Mouse (Mus musculus): ENCODE measurements at regions not wholly inside any gene's neighbourhood (a gene's known extent, or its start where the extent isn't known, plus 50 kb on each side); places are given as distances from the start of the nearest gene placed in this dataset.

DNA sequence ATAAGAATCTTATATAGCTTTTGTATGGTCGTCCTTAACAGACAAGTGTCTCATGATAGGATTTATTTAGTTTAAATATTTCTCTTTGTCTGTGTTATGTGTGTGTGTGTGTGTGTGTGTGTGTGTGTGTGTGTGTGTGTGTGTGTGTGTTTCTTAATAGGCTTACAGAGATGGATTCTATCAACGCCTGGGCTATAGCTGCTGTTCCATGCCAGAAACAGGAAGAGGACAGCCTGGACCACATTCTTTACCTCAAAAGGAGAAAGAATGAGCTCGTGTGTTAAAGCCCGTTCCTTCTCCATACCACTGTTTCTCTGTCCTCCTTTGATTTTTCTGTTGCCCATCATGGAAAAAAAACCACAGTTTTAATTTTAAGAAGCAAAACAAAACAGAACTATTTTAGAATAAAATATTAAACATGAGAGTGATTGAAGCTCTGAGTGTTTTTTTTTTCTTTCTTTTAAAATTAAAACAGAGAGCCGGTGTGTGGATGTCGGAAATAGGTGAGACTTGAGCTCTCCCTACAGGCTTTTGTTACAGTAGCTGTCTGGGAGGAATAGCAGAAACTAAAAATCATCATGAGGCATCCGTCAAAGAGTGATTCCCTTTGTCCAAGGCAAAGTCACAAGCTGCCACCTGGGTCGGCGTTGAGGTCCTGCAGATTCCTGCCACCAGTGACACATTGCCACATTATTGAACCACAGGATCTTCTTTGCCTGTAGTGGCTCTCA is 212.2 kb upstream of the Ptbp2 start:
- Histone ChIP-seq H3K9me3 (ENCODE audit: control insufficient read depth, low read depth, low read length) (no peaks in the 10 kb centered on the region), H3K4me3 (ENCODE audit: low read depth, low read length) (no peak overlapping the region), H3K36me3 (ENCODE audit: control insufficient read depth, insufficient read depth, low read length) (no peaks in the 10 kb centered on the region), H3K4me2 (replicated peaks; ENCODE audit: low read depth, low read length) (no peak overlapping the region), H3K9ac (replicated peaks; ENCODE audit: low read depth, low read length) (no peak overlapping the region), H3K4me1 (ENCODE audit: control insufficient read depth, insufficient read depth, low read length) (0 out of 2 replicates have a peak, but pooled peaks cover 6% of the 10 kb centered on the region), H3K27me3 (ENCODE audit: control insufficient read depth, insufficient read depth, low read length) (no peaks in the 10 kb centered on the region), H3K27ac (ENCODE audit: low read length) (peak overlapping the region; percentile 64)
- WGBS, result 44% methylated on average over 9 of the region's 9 CpGs
- no peak for ATAC-seq (ENCODE audit: insufficient number of reproducible peaks, insufficient read depth, low FRiP score, low read depth)

DNA sequence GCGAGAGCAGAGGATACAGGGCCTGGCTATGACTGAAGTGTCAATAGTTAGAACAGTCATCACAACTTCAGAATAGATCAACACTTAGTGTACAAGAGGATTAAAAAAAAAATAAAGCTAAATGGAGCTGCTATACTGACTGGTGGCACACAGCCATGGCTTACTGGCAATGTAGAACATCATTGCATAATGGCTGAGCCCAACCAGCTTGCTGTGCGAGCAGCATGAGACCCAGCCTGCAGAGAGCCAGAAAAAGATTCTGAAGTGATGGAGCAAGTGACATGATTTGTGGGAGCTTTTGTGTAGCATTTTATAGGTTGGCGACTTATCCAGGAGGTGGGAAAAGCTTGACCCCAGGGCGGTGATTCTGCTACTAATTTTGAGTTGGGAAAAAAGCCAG is 211.5 kb upstream of the Ptbp2 start:
- Histone ChIP-seq H3K27ac (ENCODE audit: low read length) (peak overlapping the region; percentile 66; the same call in 1 of the 2 replicates), H3K9me3 (ENCODE audit: control insufficient read depth, low read depth, low read length) (no peaks in the 10 kb centered on the region), H3K36me3 (ENCODE audit: control insufficient read depth, insufficient read depth, low read length) (no peaks in the 10 kb centered on the region), H3K4me1 (ENCODE audit: control insufficient read depth, insufficient read depth, low read length) (0 out of 2 replicates have a peak, but pooled peaks cover 6% of the 10 kb centered on the region), H3K27me3 (ENCODE audit: control insufficient read depth, insufficient read depth, low read length) (no peaks in the 10 kb centered on the region), H3K9ac (replicated peaks; ENCODE audit: low read depth, low read length) (no peak overlapping the region), H3K4me3 (ENCODE audit: low read depth, low read length) (no peak overlapping the region), H3K4me2 (replicated peaks; ENCODE audit: low read depth, low read length) (no peak overlapping the region)
- ATAC-seq (ENCODE audit: insufficient number of reproducible peaks, insufficient read depth, low FRiP score, low read depth), result no peak
- WGBS, result 51% methylated on average over 4 of the region's 4 CpGs

DNA sequence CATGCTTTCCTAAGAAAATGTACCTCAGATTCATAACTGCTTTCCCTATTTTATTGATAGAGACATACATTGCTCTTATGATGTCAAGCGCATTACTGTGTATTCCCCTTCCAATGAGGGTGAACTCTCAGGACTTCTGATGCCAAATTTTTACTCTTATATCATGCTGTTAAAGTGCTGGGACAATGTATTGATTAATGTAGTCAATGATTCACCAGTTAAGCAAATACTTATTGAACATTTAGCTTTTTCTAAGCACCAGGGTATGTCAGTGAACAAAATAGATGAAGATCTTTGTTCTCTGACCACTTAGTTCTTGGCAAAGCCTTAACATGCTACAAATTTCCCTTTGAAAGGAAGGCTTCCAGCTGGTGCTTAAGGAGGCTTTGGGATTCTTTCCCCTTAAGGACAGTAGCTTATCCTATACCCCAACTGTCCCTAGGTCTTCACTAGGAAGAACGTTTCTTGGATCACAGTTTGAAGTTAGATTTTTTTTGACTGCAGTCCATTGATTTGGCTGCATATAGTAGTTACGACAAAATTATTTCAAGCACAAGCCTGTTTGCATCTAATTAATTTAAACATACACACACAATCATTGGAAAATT is 203.1 kb upstream of the Ptbp2 start:
- no peak for ATAC-seq (ENCODE audit: insufficient number of reproducible peaks, insufficient read depth, low FRiP score, low read depth)
- no peaks in the 10 kb centered on the region for H3K9me3 ChIP-seq (ENCODE audit: control insufficient read depth, low read depth, low read length)
- no peak overlapping the region for H3K9ac ChIP-seq (replicated peaks; ENCODE audit: low read depth, low read length)
- no peaks in the 10 kb centered on the region for H3K36me3 ChIP-seq (ENCODE audit: control insufficient read depth, insufficient read depth, low read length)
- no peak overlapping the region for H3K27ac ChIP-seq (ENCODE audit: low read length)
- no peak overlapping the region for H3K4me2 ChIP-seq (replicated peaks; ENCODE audit: low read depth, low read length)
- WGBS, result 53% methylated on average over 3 of the region's 3 CpGs
- no peaks in the 10 kb centered on the region for H3K27me3 ChIP-seq (ENCODE audit: control insufficient read depth, insufficient read depth, low read length)
- no peak overlapping the region for H3K4me3 ChIP-seq (ENCODE audit: low read depth, low read length)
- H3K4me1 ChIP-seq (ENCODE audit: control insufficient read depth, insufficient read depth, low read length), result no peaks in the 10 kb centered on the region

DNA sequence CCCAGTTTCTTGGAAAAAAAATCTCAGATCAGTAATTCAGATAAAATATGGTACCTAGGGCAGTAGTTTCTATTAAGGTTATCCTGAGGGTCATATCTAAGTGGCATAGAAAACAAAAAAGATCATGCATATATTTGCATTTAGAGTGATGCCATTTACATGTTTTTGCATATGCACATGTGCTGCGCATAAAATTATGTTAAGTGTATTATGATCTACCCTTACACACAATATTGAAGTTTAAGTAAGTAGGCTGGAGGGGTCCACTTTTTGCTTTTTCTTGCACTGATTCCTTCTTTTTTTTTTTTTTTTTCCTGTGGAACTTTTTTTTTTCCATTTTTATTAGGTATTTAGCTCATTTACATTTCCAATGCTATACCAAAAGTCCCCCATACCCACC is 193.1 kb upstream of the Ptbp2 start:
- no peaks in the 10 kb centered on the region for H3K27me3 ChIP-seq (ENCODE audit: control insufficient read depth, insufficient read depth, low read length)
- H3K9me3 ChIP-seq (ENCODE audit: control insufficient read depth, low read depth, low read length), result no peaks in the 10 kb centered on the region
- no peak for ATAC-seq (ENCODE audit: insufficient number of reproducible peaks, insufficient read depth, low FRiP score, low read depth)
- 94% methylated on average over 1 of the region's 1 CpGs for WGBS
- no peak overlapping the region for H3K4me3 ChIP-seq (ENCODE audit: low read depth, low read length)
- no peak overlapping the region for H3K27ac ChIP-seq (ENCODE audit: low read length)
- H3K36me3 ChIP-seq (ENCODE audit: control insufficient read depth, insufficient read depth, low read length), result no peaks in the 10 kb centered on the region
- H3K9ac ChIP-seq (replicated peaks; ENCODE audit: low read depth, low read length), result no peak overlapping the region
- no peak overlapping the region for H3K4me2 ChIP-seq (replicated peaks; ENCODE audit: low read depth, low read length)
- H3K4me1 ChIP-seq (ENCODE audit: control insufficient read depth, insufficient read depth, low read length), result no peaks in the 10 kb centered on the region

DNA sequence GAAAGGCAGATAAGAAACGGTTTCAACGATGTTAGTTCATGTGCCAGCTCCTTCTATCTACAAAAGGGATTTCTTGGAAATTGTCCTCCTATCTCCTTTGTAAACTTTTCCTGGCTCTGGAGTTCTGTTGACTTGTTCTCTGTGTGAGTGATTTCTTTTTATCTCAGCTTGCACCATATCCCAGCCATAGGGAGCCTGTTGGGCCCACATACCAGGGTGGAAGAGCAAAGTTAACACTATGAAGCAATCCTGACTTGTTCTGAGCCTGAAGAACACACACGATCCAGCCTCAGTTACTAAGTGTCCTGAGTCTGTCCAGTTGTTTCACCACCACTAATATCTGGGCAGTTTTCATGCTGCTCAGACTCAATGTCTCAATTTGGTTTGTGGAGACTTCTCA is 192.1 kb upstream of the Ptbp2 start:
- H3K4me1 ChIP-seq (ENCODE audit: control insufficient read depth, insufficient read depth, low read length), result no peaks in the 10 kb centered on the region
- no peak overlapping the region for H3K4me3 ChIP-seq (ENCODE audit: low read depth, low read length)
- 77% methylated on average over 3 of the region's 3 CpGs for WGBS
- no peak overlapping the region for H3K27ac ChIP-seq (ENCODE audit: low read length)
- no peak overlapping the region for H3K4me2 ChIP-seq (replicated peaks; ENCODE audit: low read depth, low read length)
- no peaks in the 10 kb centered on the region for H3K9me3 ChIP-seq (ENCODE audit: control insufficient read depth, low read depth, low read length)
- H3K9ac ChIP-seq (replicated peaks; ENCODE audit: low read depth, low read length), result no peak overlapping the region
- H3K36me3 ChIP-seq (ENCODE audit: control insufficient read depth, insufficient read depth, low read length), result no peaks in the 10 kb centered on the region
- ATAC-seq (ENCODE audit: insufficient number of reproducible peaks, insufficient read depth, low FRiP score, low read depth), result no peak
- H3K27me3 ChIP-seq (ENCODE audit: control insufficient read depth, insufficient read depth, low read length), result no peaks in the 10 kb centered on the region

DNA sequence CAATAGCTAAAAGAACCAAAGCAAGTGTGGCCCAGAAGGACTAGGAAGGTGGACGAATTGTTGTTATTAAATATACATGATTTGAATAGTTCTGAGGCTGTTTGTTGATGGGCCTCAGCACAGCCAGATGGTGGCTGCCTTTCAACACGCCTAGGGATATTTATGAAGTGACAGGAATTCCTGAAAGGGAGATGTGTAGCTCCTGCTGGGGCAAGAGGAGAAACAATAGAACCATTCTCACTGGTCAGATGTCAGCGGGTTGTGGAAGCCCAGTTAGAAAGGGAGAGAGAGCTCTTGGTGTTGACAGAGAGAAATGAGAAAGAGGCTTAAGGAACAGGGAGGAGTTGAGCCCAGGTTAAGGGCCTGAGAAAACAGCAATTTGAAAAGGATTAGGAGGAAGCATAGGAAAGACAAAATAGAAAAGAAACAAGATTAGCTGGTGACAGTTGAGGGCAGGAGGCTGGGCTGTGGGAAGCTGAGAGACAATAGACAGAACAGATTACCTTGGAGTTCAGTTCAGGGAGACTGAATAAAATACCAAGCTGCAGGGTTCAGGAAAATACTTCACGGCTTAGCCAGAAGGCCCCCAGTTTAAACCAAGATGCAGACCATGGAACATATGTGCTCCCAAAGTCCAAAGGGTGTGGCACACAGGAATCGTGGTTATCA is 174.7 kb upstream of the Ptbp2 start:
- no peak overlapping the region for H3K4me2 ChIP-seq (replicated peaks; ENCODE audit: low read depth, low read length)
- 35% methylated on average over 5 of the region's 5 CpGs for WGBS
- no peaks in the 10 kb centered on the region for H3K36me3 ChIP-seq (ENCODE audit: control insufficient read depth, insufficient read depth, low read length)
- no peak overlapping the region for H3K27ac ChIP-seq (ENCODE audit: low read length)
- no peaks in the 10 kb centered on the region for H3K4me1 ChIP-seq (ENCODE audit: control insufficient read depth, insufficient read depth, low read length)
- no peak overlapping the region for H3K4me3 ChIP-seq (ENCODE audit: low read depth, low read length)
- ATAC-seq (ENCODE audit: insufficient number of reproducible peaks, insufficient read depth, low FRiP score, low read depth), result no peak
- no peaks in the 10 kb centered on the region for H3K9me3 ChIP-seq (ENCODE audit: control insufficient read depth, low read depth, low read length)
- H3K27me3 ChIP-seq (ENCODE audit: control insufficient read depth, insufficient read depth, low read length), result no peaks in the 10 kb centered on the region
- no peak overlapping the region for H3K9ac ChIP-seq (replicated peaks; ENCODE audit: low read depth, low read length)

DNA sequence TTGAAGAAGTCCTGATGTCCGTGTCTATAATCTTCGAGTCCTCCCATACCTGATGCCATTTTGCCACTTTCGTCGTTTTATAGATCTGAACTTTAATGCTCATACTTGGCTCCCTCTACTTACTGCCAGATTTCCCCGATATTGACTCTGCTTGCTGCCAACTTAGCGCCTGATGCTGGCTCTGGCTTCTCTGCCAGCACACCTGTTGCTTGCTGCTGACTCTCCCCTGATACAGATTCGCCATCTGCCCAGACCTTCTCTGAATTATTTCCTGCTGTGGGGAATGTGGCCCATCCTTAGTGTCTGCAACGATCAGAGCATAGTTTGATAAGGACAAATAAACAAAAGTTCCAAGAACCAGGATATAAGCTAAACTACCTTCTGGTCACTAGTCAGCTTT is 173.3 kb upstream of the Ptbp2 start:
- Histone ChIP-seq H3K36me3 (ENCODE audit: control insufficient read depth, insufficient read depth, low read length) (no peaks in the 10 kb centered on the region), H3K9ac (replicated peaks; ENCODE audit: low read depth, low read length) (no peak overlapping the region), H3K4me1 (ENCODE audit: control insufficient read depth, insufficient read depth, low read length) (no peaks in the 10 kb centered on the region), H3K4me3 (ENCODE audit: low read depth, low read length) (no peak overlapping the region), H3K27ac (ENCODE audit: low read length) (no peak overlapping the region), H3K4me2 (replicated peaks; ENCODE audit: low read depth, low read length) (no peak overlapping the region), H3K9me3 (ENCODE audit: control insufficient read depth, low read depth, low read length) (no peaks in the 10 kb centered on the region), H3K27me3 (ENCODE audit: control insufficient read depth, insufficient read depth, low read length) (no peaks in the 10 kb centered on the region)
- WGBS, result 78% methylated on average over 8 of the region's 8 CpGs
- ATAC-seq (ENCODE audit: insufficient number of reproducible peaks, insufficient read depth, low FRiP score, low read depth), result no peak

DNA sequence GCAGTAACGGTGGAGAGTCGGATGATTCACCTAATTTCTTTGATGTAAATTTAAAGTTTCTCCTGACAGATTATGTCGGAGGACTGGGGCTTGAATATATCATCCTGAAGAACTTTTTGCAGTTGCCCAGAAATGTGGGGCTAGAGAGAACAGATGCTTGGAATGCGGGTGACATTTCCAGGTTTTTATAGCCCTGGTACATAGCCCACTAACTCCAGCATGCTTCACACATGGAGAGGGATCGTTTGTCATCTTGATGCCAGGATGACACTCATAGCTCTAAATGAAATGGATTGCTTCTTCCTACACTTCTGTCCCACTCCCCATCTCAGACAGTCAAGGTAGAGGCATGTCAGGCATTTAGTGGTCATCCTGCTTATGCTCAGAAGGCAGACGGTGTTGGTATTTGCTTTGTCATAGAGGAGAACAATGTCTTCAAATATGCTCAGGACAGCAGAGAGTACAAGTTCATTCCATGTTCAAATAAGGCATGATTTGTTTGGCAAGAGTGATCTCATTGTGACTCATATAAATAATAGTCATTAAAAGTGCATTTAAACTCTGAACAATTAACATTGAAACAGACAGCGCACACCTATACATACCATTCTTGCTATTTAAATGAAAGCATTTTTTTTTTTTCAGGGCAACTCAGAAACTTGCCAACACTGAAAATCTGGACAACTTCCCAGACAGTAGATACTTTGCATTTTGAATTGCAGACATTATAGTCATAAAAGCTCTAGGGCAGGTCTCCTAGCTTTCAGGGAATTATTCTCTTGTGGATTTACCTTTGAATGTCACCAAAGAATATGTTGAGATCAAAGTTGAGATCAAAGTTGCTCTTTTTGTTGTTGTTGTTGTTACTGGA is 171.7 kb upstream of the Ptbp2 start:
- ATAC-seq (ENCODE audit: insufficient number of reproducible peaks, insufficient read depth, low FRiP score, low read depth), result no peak
- no peak overlapping the region for H3K27ac ChIP-seq (ENCODE audit: low read length)
- no peaks in the 10 kb centered on the region for H3K36me3 ChIP-seq (ENCODE audit: control insufficient read depth, insufficient read depth, low read length)
- 66% methylated on average over 7 of the region's 7 CpGs for WGBS
- H3K9ac ChIP-seq (replicated peaks; ENCODE audit: low read depth, low read length), result no peak overlapping the region
- H3K4me3 ChIP-seq (ENCODE audit: low read depth, low read length), result no peak overlapping the region
- H3K27me3 ChIP-seq (ENCODE audit: control insufficient read depth, insufficient read depth, low read length), result no peaks in the 10 kb centered on the region
- H3K9me3 ChIP-seq (ENCODE audit: control insufficient read depth, low read depth, low read length), result no peaks in the 10 kb centered on the region
- H3K4me2 ChIP-seq (replicated peaks; ENCODE audit: low read depth, low read length), result no peak overlapping the region
- H3K4me1 ChIP-seq (ENCODE audit: control insufficient read depth, insufficient read depth, low read length), result no peaks in the 10 kb centered on the region
